Mouse (Mus musculus) MEL (cell line): ENCODE data around the gene Entpd7. TPM values are rescaled to one million over a fixed set of nuclear protein-coding genes. Genes with fewer than 3 reads are reported as not detected.

Source experiments
- DNase-seq: peaks from one replicate; pipeline ENCODE4 v3.0.0; 2011; ENCODE audit warnings: low read depth, low spot score
- H3K27ac ChIP-seq: 2 replicates; pipeline ENCODE4 v1.5.1; 2012; ENCODE audit warnings: low read depth, mild to moderate bottlenecking, control low read depth, low read length, moderate library complexity; ENCODE audit not compliant: control insufficient read depth
- H3K27me3 ChIP-seq, 2 experiments: fragments of 150-350 bp in 1 of 2; sonication (generic) in 1 of 2; 2 replicates each; pipeline ENCODE4 v1.6.1; 2012; ENCODE audit warnings: low read length in 2 of 2, mild to moderate bottlenecking in 2 of 2, improper control_type of control experiment in 1 of 2, moderate library complexity in 1 of 2; ENCODE audit not compliant: insufficient read depth in 2 of 2, control insufficient read depth in 1 of 2
- H3K36me3 ChIP-seq, 2 experiments: 2 replicates each; pipeline ENCODE4 v1.6.1; 2012 to 2014; ENCODE audit warnings: low read length in 2 of 2, improper control_type of control experiment in 1 of 2, inconsistent platforms in 1 of 2, mild to moderate bottlenecking in 1 of 2; ENCODE audit not compliant: insufficient read depth in 2 of 2, control insufficient read depth in 1 of 2
- H3K4me1 ChIP-seq, 2 experiments: fragments of 150-350 bp in 1 of 2; sonication (generic) in 1 of 2; 2 replicates each; pipeline ENCODE4 v1.6.1; 2012; ENCODE audit warnings: low read length in 2 of 2, improper control_type of control experiment in 1 of 2, mild to moderate bottlenecking in 1 of 2; ENCODE audit not compliant: insufficient read depth in 2 of 2, control insufficient read depth in 1 of 2
- H3K4me3 ChIP-seq, 2 experiments: fragments of 150-350 bp in 1 of 2; sonication (generic) in 1 of 2; 2 replicates each; pipeline ENCODE4 v1.5.1; 2012; ENCODE audit warnings: low read depth in 2 of 2, low read length in 2 of 2, mild to moderate bottlenecking in 2 of 2, moderate library complexity in 2 of 2, control low read depth in 1 of 2, improper control_type of control experiment in 1 of 2; ENCODE audit not compliant: control insufficient read depth in 1 of 2, insufficient read depth in 1 of 2
- H3K79me2 ChIP-seq: 2 replicates; pipeline ENCODE4 v1.6.1; 2012; ENCODE audit warnings: mild to moderate bottlenecking, low read length, moderate library complexity; ENCODE audit not compliant: control insufficient read depth, poor library complexity, insufficient read depth
- H3K9ac ChIP-seq: 2 replicates; pipeline ENCODE4 v1.6.1; 2012; ENCODE audit warnings: low read depth, mild to moderate bottlenecking, control low read depth, low read length, moderate library complexity; ENCODE audit not compliant: control insufficient read depth, poor library complexity, severe bottlenecking
- H3K9me3 ChIP-seq: fragments of 150-350 bp; sonication (generic); replicated peaks from 2 replicates; pipeline ENCODE4 v1.6.1; 2012; ENCODE audit warnings: mild to moderate bottlenecking, low read length, improper control_type of control experiment, moderate library complexity; ENCODE audit not compliant: insufficient read depth
- CHD1 ChIP-seq: IDR thresholded peaks from 2 replicates; pipeline ENCODE4 v1.6.1; 2012; ENCODE audit warnings: low read depth, mild to moderate bottlenecking, inconsistent platforms, low read length, improper control_type of control experiment
- CHD2 ChIP-seq: IDR thresholded peaks from 2 replicates; pipeline ENCODE4 v1.6.1; 2011; ENCODE audit warnings: low read length, improper control_type of control experiment
- CTCF ChIP-seq, 3 experiments: IDR thresholded peaks in 2 of 3; conservative IDR thresholded peaks in 1 of 3; 2 replicates each; pipeline ENCODE4 v1.5.1; 2011 to 2012; ENCODE audit warnings: low read length in 3 of 3, low read depth in 2 of 3, mild to moderate bottlenecking in 2 of 3, improper control_type of control experiment in 1 of 3, inconsistent platforms in 1 of 3, mixed read lengths in 1 of 3, moderate library complexity in 1 of 3; ENCODE audit not compliant: control insufficient read depth in 1 of 3, insufficient read depth in 1 of 3, poor library complexity in 1 of 3, severe bottlenecking in 1 of 3
- E2F4 ChIP-seq: IDR thresholded peaks from 2 replicates; pipeline ENCODE4 v1.6.1; 2011; ENCODE audit warnings: low read depth, low read length, improper control_type of control experiment, borderline replicate concordance
- ELF1 ChIP-seq: IDR thresholded peaks from 2 replicates; pipeline ENCODE4 v1.6.1; 2014; ENCODE audit warnings: low read depth, mild to moderate bottlenecking, inconsistent platforms, low read length, improper control_type of control experiment, moderate library complexity
- EP300 ChIP-seq, 2 experiments: IDR thresholded peaks; 2 replicates each; pipeline ENCODE4 v1.6.1; 2011; ENCODE audit warnings: improper control_type of control experiment in 2 of 2, low read length in 2 of 2, low read depth in 1 of 2, mild to moderate bottlenecking in 1 of 2
- ETS1 ChIP-seq: IDR thresholded peaks from 2 replicates; pipeline ENCODE4 v1.6.1; 2012; ENCODE audit warnings: low read depth, mild to moderate bottlenecking, inconsistent platforms, low read length, improper control_type of control experiment, moderate library complexity
- GATA1 ChIP-seq: IDR thresholded peaks from 2 replicates; pipeline ENCODE4 v1.6.1; 2011; ENCODE audit warnings: low read depth, low read length, improper control_type of control experiment
- HCFC1 ChIP-seq: IDR thresholded peaks from 2 replicates; pipeline ENCODE4 v1.6.1; 2012; ENCODE audit warnings: low read depth, mild to moderate bottlenecking, inconsistent platforms, low read length, improper control_type of control experiment, moderate library complexity
- JUND ChIP-seq: IDR thresholded peaks from 2 replicates; pipeline ENCODE4 v1.6.1; 2011; ENCODE audit warnings: low read depth, mild to moderate bottlenecking, improper control_type of control experiment, low read length
- KAT2A ChIP-seq: conservative IDR thresholded peaks from 2 replicates; pipeline ENCODE4 v1.6.1; 2012; ENCODE audit warnings: low read depth, low read length, improper control_type of control experiment, inconsistent platforms
- MAFK ChIP-seq: IDR thresholded peaks from 2 replicates; pipeline ENCODE4 v1.6.1; 2011; ENCODE audit warnings: low read depth, mild to moderate bottlenecking, low read length, improper control_type of control experiment, borderline replicate concordance
- MAX ChIP-seq: IDR thresholded peaks from 2 replicates; pipeline ENCODE4 v1.6.1; 2011; ENCODE audit warnings: low read length, improper control_type of control experiment
- MXI1 ChIP-seq: IDR thresholded peaks from 2 replicates; pipeline ENCODE4 v1.6.1; 2011; ENCODE audit warnings: mild to moderate bottlenecking, low read depth, low read length, improper control_type of control experiment
- MYB ChIP-seq: IDR thresholded peaks from 2 replicates; pipeline ENCODE4 v1.6.1; 2011; ENCODE audit warnings: mild to moderate bottlenecking, low read depth, low read length, improper control_type of control experiment
- MYC ChIP-seq: IDR thresholded peaks from 2 replicates; pipeline ENCODE4 v1.6.1; 2011; ENCODE audit warnings: low read depth, mild to moderate bottlenecking, low read length, improper control_type of control experiment, moderate library complexity
- NELFE ChIP-seq: IDR thresholded peaks from 2 replicates; pipeline ENCODE4 v1.6.1; 2011; ENCODE audit warnings: low read depth, low read length, improper control_type of control experiment
- POLR2A ChIP-seq, 2 experiments: IDR thresholded peaks; 2 replicates each; pipeline ENCODE4 v1.6.1; 2011 to 2012; ENCODE audit warnings: low read length in 2 of 2, mild to moderate bottlenecking in 2 of 2, control low read depth in 1 of 2, improper control_type of control experiment in 1 of 2, low read depth in 1 of 2, moderate library complexity in 1 of 2; ENCODE audit not compliant: control insufficient read depth in 1 of 2, insufficient read depth in 1 of 2, poor library complexity in 1 of 2
- POLR2AphosphoS2 ChIP-seq: IDR thresholded peaks from 2 replicates; pipeline ENCODE4 v1.6.1; 2011; ENCODE audit warnings: low read length, improper control_type of control experiment
- POLR2AphosphoS5 ChIP-seq: IDR thresholded peaks from 2 replicates; pipeline ENCODE4 v1.6.1; 2012; ENCODE audit warnings: low read depth, borderline replicate concordance, mild to moderate bottlenecking, inconsistent platforms, low read length, moderate library complexity, mixed read lengths
- RAD21 ChIP-seq: IDR thresholded peaks from 2 replicates; pipeline ENCODE4 v1.6.1; 2011; ENCODE audit warnings: mild to moderate bottlenecking, low read depth, low read length, improper control_type of control experiment
- RCOR1 ChIP-seq: IDR thresholded peaks from 2 replicates; pipeline ENCODE4 v1.6.1; 2012; ENCODE audit warnings: low read depth, mild to moderate bottlenecking, inconsistent platforms, low read length, improper control_type of control experiment
- SIN3A ChIP-seq: IDR thresholded peaks from 2 replicates; pipeline ENCODE4 v1.6.1; 2012; ENCODE audit warnings: low read length, improper control_type of control experiment, inconsistent platforms
- TAL1 ChIP-seq: IDR thresholded peaks from 2 replicates; pipeline ENCODE4 v1.6.1; 2012; ENCODE audit warnings: mild to moderate bottlenecking, inconsistent platforms, low read length, moderate library complexity, mixed read lengths
- TBP ChIP-seq: IDR thresholded peaks from 2 replicates; pipeline ENCODE4 v1.8.0; 2011; ENCODE audit warnings: low read depth, low read length, improper control_type of control experiment
- TCF12 ChIP-seq: IDR thresholded peaks from 2 replicates; pipeline ENCODE4 v1.6.1; 2014; ENCODE audit warnings: low read depth, mild to moderate bottlenecking, inconsistent platforms, low read length, improper control_type of control experiment, moderate library complexity
- UBTF ChIP-seq: IDR thresholded peaks from 2 replicates; pipeline ENCODE4 v1.6.1; 2012; ENCODE audit warnings: low read depth, mild to moderate bottlenecking, inconsistent platforms, low read length, improper control_type of control experiment, moderate library complexity, borderline replicate concordance; ENCODE audit not compliant: insufficient read depth
- USF2 ChIP-seq, 2 experiments: IDR thresholded peaks; 2 replicates each; pipeline ENCODE4 v1.6.1; 2011 to 2012; ENCODE audit warnings: improper control_type of control experiment in 2 of 2, low read length in 2 of 2, borderline replicate concordance in 1 of 2, inconsistent platforms in 1 of 2, low read depth in 1 of 2, mild to moderate bottlenecking in 1 of 2; ENCODE audit not compliant: insufficient read depth in 1 of 2
- ZC3H11A ChIP-seq: IDR thresholded peaks from 2 replicates; pipeline ENCODE4 v1.6.1; 2012; ENCODE audit warnings: low read depth, mild to moderate bottlenecking, inconsistent platforms, low read length, improper control_type of control experiment
- ZMIZ1 ChIP-seq: IDR thresholded peaks from 2 replicates; pipeline ENCODE4 v1.6.1; 2012; ENCODE audit warnings: low read depth, mild to moderate bottlenecking, inconsistent platforms, low read length, improper control_type of control experiment, moderate library complexity
- polyA plus RNA-seq, 2 experiments: library from polyadenylated mRNA; stranded (reverse) in 1 of 2; unstranded in 1 of 2; fragments of >175 nt in 1 of 2; fragments of >200 nt in 1 of 2; gene quantifications; 2 replicates each; pipeline versions ENCODE4 v1.2.1 to v1.2.4; 2012; ENCODE audit warnings: low replicate concordance in 2 of 2, low read depth in 1 of 2; ENCODE audit not compliant: insufficient read length in 2 of 2, insufficient read depth in 1 of 2, missing spikeins in 1 of 2
- total RNA-seq: library from RNA; depleted of rRNA; stranded (reverse); fragments of 300-350 nt; gene quantifications from 2 replicates; pipeline ENCODE4 v1.2.3, GENCODE M21; 2012

Gene Entpd7
- total and polyA plus RNA-seq, 3 experiments: 4.2 to 7.7 TPM; not detected in 1

- peaks cover 15% of the 10 kb centered on the region for H3K79me2 ChIP-seq
- peak overlapping the region; percentile 25 to 45 for H3K4me3 ChIP-seq
- H3K9ac ChIP-seq: peak overlapping the region; percentile 68
- TF ChIP-seq TBP: peak; percentile 94
- peak; percentile 62 for TF ChIP-seq MXI1
- TF ChIP-seq NELFE: peak; percentile 80
- TF ChIP-seq TCF12: peak; percentile 67; the same call in 1 of the 2 replicates
- no peak for TF ChIP-seq E2F4
- no peak for TF ChIP-seq UBTF
- TF ChIP-seq KAT2A: no peak
- peak; percentile 37; the same call in 1 of the 2 replicates for TF ChIP-seq TAL1
- TF ChIP-seq MAX: peak; percentile 90
- peak; percentile 88 for TF ChIP-seq GATA1
- TF ChIP-seq USF2 (IDR thresholded peaks at IDR 0.05; ENCODE audit: borderline replicate concordance in 1 of 2, insufficient read depth in 1 of 2, low read depth in 1 of 2, low read length in 2 of 2): no peak
- no peak; the same call in 1 of the 2 replicates for TF ChIP-seq HCFC1
- TF ChIP-seq ELF1: peak; percentile 67; the same call in 1 of the 2 replicates
- TF ChIP-seq RCOR1: peak; percentile 60
- peak; percentile 54; the same call in 1 of the 2 replicates for TF ChIP-seq POLR2AphosphoS2
- TF ChIP-seq MYB: peak; percentile 38
- no peak for TF ChIP-seq CHD1
- TF ChIP-seq MAFK: no peak
- no peak for TF ChIP-seq ZC3H11A
- peak; percentile 88 for TF ChIP-seq SIN3A
- TF ChIP-seq JUND: peak; percentile 60; the same call in 1 of the 2 replicates
- no peak for TF ChIP-seq CHD2
- TF ChIP-seq EP300 (IDR thresholded peaks at IDR 0.05; ENCODE audit: low read depth in 1 of 2, low read length in 2 of 2): peak; percentile 87 to 93
- TF ChIP-seq RAD21: no peak
- TF ChIP-seq POLR2A (IDR thresholded peaks at IDR 0.05; ENCODE audit: control insufficient read depth in 1 of 2, insufficient read depth in 1 of 2, low read depth in 1 of 2, low read length in 2 of 2, poor library complexity in 1 of 2): peak in 1 of 2 experiments; percentile 84; a peak in 2 of 4 replicates
- no peak; the same call in 1 of the 2 replicates for TF ChIP-seq ZMIZ1
- TF ChIP-seq ETS1: peak; percentile 79
- TF ChIP-seq CTCF (IDR thresholded peaks at IDR 0.05 in 2 of 3, conservative IDR thresholded peaks at IDR 0.05 in 1 of 3; ENCODE audit: control insufficient read depth in 1 of 3, insufficient read depth in 1 of 3, low read depth in 2 of 3, low read length in 3 of 3, poor library complexity in 1 of 3, severe bottlenecking in 1 of 3): no peak
- peak; percentile 68; the same call in 1 of the 2 replicates for TF ChIP-seq POLR2AphosphoS5
- peak; percentile 90 for TF ChIP-seq MYC
- peaks cover 23 to 45% of the 10 kb centered on the region in 2 experiments for H3K4me1 ChIP-seq
- H3K27me3 ChIP-seq: no peaks in the 10 kb centered on the region
- DNase-seq: peak; percentile 96
- peak overlapping the region; percentile 97 for H3K27ac ChIP-seq
- H3K36me3 ChIP-seq: peaks cover 0 to 47% of the 10 kb centered on the region in 2 experiments; a peak in 2 of 4 replicates
- H3K9me3 ChIP-seq: no peaks in the 10 kb centered on the region
These were observed 9.9 kb upstream of the Entpd7 start for GRCm38 (mm10) chr19:43679474-43679981.
